Mouse (Mus musculus) urinary bladder, adult 2 months (tissue): ENCODE data around the gene Hmg20b. TPM values are rescaled to one million over a fixed set of nuclear protein-coding genes. Genes with fewer than 3 reads are reported as not detected.

Experiments used
- DNase-seq: peaks from one replicate; pipeline ENCODE4 v3.0.0; 2022; ENCODE audit warnings: low spot score
- polyA plus RNA-seq: library from polyadenylated mRNA; depleted of rRNA; stranded (reverse); fragments of >200 nt; gene quantifications from 2 replicates; pipeline ENCODE4 v1.2.3, GENCODE M21; 2012

Hmg20b gene
- polyA plus RNA-seq, 1 experiment = 91.7 TPM

GRCm38 (mm10) chr10:81326858-81327257 lies 23.4 kb downstream of the Hmg20b start:
- DNase-seq = no peak

GRCm38 (mm10) chr10:81325781-81326180 lies 24.5 kb downstream of the Hmg20b start:
- DNase-seq = no peak

- no peak for DNase-seq
Observed at GRCm38 (mm10) chr10:81325176-81325575, 25.1 kb downstream of the Hmg20b start.

GRCm38 (mm10) chr10:81323791-81324530 lies 26.3 kb downstream of the Hmg20b start:
- DNase-seq = no peak

GRCm38 (mm10) chr10:81323141-81323775 lies 27.0 kb downstream of the Hmg20b start:
- no peak for DNase-seq

GRCm38 (mm10) chr10:81322444-81322843 lies 27.8 kb downstream of the Hmg20b start:
- no peak for DNase-seq

GRCm38 (mm10) chr10:81321436-81321835 lies 28.8 kb downstream of the Hmg20b start:
- DNase-seq = no peak

- DNase-seq = peak; percentile 89
Observed at GRCm38 (mm10) chr10:81320550-81321347, 29.5 kb downstream of the Hmg20b start, which contains the start of gene Cactin. Gene Cactin, plus strand, starts transcription at chr10:81321103.

- DNase-seq = no peak
Observed at GRCm38 (mm10) chr10:81319741-81320549, 30.3 kb downstream of the Hmg20b start.

GRCm38 (mm10) chr10:81319330-81319699 lies 31.0 kb downstream of the Hmg20b start:
- no peak for DNase-seq

- no peak for DNase-seq
Observed at GRCm38 (mm10) chr10:81318589-81319329, 31.5 kb downstream of the Hmg20b start.

GRCm38 (mm10) chr10:81317273-81317672 lies 33.0 kb downstream of the Hmg20b start:
- no peak for DNase-seq

- DNase-seq = no peak
Observed at GRCm38 (mm10) chr10:81316338-81317060, 33.8 kb downstream of the Hmg20b start.

- DNase-seq = no peak
Observed at GRCm38 (mm10) chr10:81315587-81315986, 34.7 kb downstream of the Hmg20b start.

GRCm38 (mm10) chr10:81314201-81314600 lies 36.1 kb downstream of the Hmg20b start:
- no peak for DNase-seq

- DNase-seq = no peak
Observed at GRCm38 (mm10) chr10:81313581-81313980, 36.7 kb downstream of the Hmg20b start.

GRCm38 (mm10) chr10:81309571-81309970 lies 40.7 kb downstream of the Hmg20b start:
- DNase-seq = no peak

- DNase-seq = no peak
Observed at GRCm38 (mm10) chr10:81306837-81307682, 43.2 kb downstream of the Hmg20b start.

- DNase-seq = no peak
Observed at GRCm38 (mm10) chr10:81306173-81306668, 44.1 kb downstream of the Hmg20b start.
